In genomic region chr3:27600645-27601044, GRCm38 (mm10) we compare ENCODE assay signal across 12 mouse cellular contexts.
DNase-seq lines count a peak whose midpoint lies in the region; ATAC-seq and TF ChIP-seq lines count a peak whose summit lies in the region.
"Had no signal": no experiment of that assay in that cellular context is flagged by ENCODE, and none has a peak within 500 bp of the region (broad histone marks: within the 10 kb centered on the region; RNA-seq: fewer than 3 reads in every experiment).

No protein-coding gene starts in this region.

- 23% methylated on average over 7 of the region's 7 CpGs for WGBS in kidney, embryonic 15.5 days
- WGBS in embryonic facial prominence, embryonic 14.5 days = 31% methylated on average over 7 of the region's 7 CpGs
- WGBS in heart, postnatal 0 days = 28% methylated on average over 7 of the region's 7 CpGs
- 72% methylated on average over 7 of the region's 7 CpGs for WGBS in thymus, adult 2 months

- TF ChIP-seq EP300 in heart, postnatal 0 days (IDR thresholded peaks at IDR 0.05; ENCODE audit: low read depth) = no peak

- no peak for TF ChIP-seq CTCF in heart, postnatal 0 days (IDR thresholded peaks at IDR 0.05; ENCODE audit: low read depth)
- TF ChIP-seq CTCF in thymus, adult 2 months (IDR thresholded peaks at IDR 0.05; ENCODE audit: borderline replicate concordance, control insufficient read depth, extremely low read depth, insufficient read depth, low read length, poor library complexity) = no peak

- no peaks in the 10 kb centered on the region for H3K36me3 ChIP-seq in kidney, embryonic 15.5 days
- H3K36me3 ChIP-seq in embryonic facial prominence, embryonic 14.5 days (ENCODE audit: control insufficient read depth, insufficient read depth, low read length) = no peaks in the 10 kb centered on the region
- no peaks in the 10 kb centered on the region for H3K36me3 ChIP-seq in heart, postnatal 0 days (replicated peaks; ENCODE audit: control insufficient read depth, insufficient read depth, low read length)
- H3K36me3 ChIP-seq in thymus, adult 2 months (ENCODE audit: control insufficient read depth, insufficient read depth, low read length) = no peaks in the 10 kb centered on the region
- H3K36me3 ChIP-seq: hindbrain, embryonic 10.5 days had no signal

- H3K4me1 ChIP-seq in kidney, embryonic 15.5 days = peaks cover 48% of the 10 kb centered on the region
- H3K4me1 ChIP-seq in embryonic facial prominence, embryonic 14.5 days (ENCODE audit: control insufficient read depth, insufficient read depth, low read length) = peaks cover 34% of the 10 kb centered on the region; the same call in 1 of the 2 replicates
- H3K4me1 ChIP-seq in heart, postnatal 0 days (ENCODE audit: control insufficient read depth, insufficient read depth) = peaks cover 27% of the 10 kb centered on the region
- H3K4me1 ChIP-seq in thymus, adult 2 months (replicated peaks; ENCODE audit: control insufficient read depth, insufficient read depth, low read length) = no peaks in the 10 kb centered on the region

- ATAC-seq in kidney, embryonic 15.5 days (replicated peaks; ENCODE audit: low FRiP score) = no peak
- ATAC-seq in embryonic facial prominence, embryonic 14.5 days (ENCODE audit: low read depth) = peak; percentile 27; the same call in 1 of the 2 replicates
- ATAC-seq in heart, postnatal 0 days (ENCODE audit: insufficient read depth, low read depth) = peak; percentile 58
- ATAC-seq in megakaryocyte-erythroid progenitor cell, adult 5-6 weeks (replicated peaks; ENCODE audit: low FRiP score, low TSS enrichment, poor library complexity, severe bottlenecking) = no peak
- ATAC-seq: Patski had no signal

- no peaks in the 10 kb centered on the region for H3K27me3 ChIP-seq in kidney, embryonic 15.5 days
- no peaks in the 10 kb centered on the region for H3K27me3 ChIP-seq in embryonic facial prominence, embryonic 14.5 days (replicated peaks; ENCODE audit: control insufficient read depth, insufficient read depth, low read length)
- no peaks in the 10 kb centered on the region for H3K27me3 ChIP-seq in heart, postnatal 0 days (ENCODE audit: control insufficient read depth, insufficient read depth, low read length)
- no peaks in the 10 kb centered on the region for H3K27me3 ChIP-seq in thymus, adult 2 months (ENCODE audit: control insufficient read depth, insufficient read depth, low read length)
- H3K27me3 ChIP-seq: Patski had no signal

- H3K4me2 ChIP-seq in kidney, embryonic 15.5 days = peak overlapping the region; percentile 7; the same call in 1 of the 2 replicates
- H3K4me2 ChIP-seq in embryonic facial prominence, embryonic 14.5 days (ENCODE audit: low read depth, low read length) = no peak overlapping the region
- peak overlapping the region; percentile 1; the same call in 1 of the 2 replicates for H3K4me2 ChIP-seq in heart, postnatal 0 days (ENCODE audit: low read depth, low read length)

- TF ChIP-seq POLR2A in thymus, adult 2 months (IDR thresholded peaks at IDR 0.05; ENCODE audit: control insufficient read depth, extremely low read depth, insufficient read depth, low read length, poor library complexity) = no peak

- no peak overlapping the region for H3K9ac ChIP-seq in kidney, embryonic 15.5 days
- no peak overlapping the region for H3K9ac ChIP-seq in embryonic facial prominence, embryonic 14.5 days (ENCODE audit: low read depth, low read length)
- no peak overlapping the region for H3K9ac ChIP-seq in heart, postnatal 0 days (replicated peaks; ENCODE audit: low read depth, low read length)

- H3K27ac ChIP-seq in kidney, embryonic 15.5 days = peak overlapping the region; percentile 48; the same call in 1 of the 2 replicates
- H3K27ac ChIP-seq in embryonic facial prominence, embryonic 14.5 days (replicated peaks; ENCODE audit: low read depth, low read length) = peak overlapping the region; percentile 54; the same call in 1 of the 2 replicates
- H3K27ac ChIP-seq in heart, postnatal 0 days (ENCODE audit: low read depth) = peak overlapping the region; percentile 56
- H3K27ac ChIP-seq in thymus, adult 2 months (ENCODE audit: control insufficient read depth, insufficient read depth, low read length) = no peak overlapping the region
- H3K27ac ChIP-seq: hindbrain, embryonic 10.5 days had no signal

- no peak for DNase-seq in kidney, postnatal 36 days
- peak; percentile 17 for DNase-seq in MN1 (ENCODE audit: low spot score)
- no peak for DNase-seq in embryonic facial prominence, embryonic 14.5 days (ENCODE audit: low spot score)
- no peak for DNase-seq in heart, postnatal 0 days (ENCODE audit: low spot score)
- no peak for DNase-seq in layer of hippocampus, adult 18-20 months (ENCODE audit: low spot score in 2 of 2)
- no peak for DNase-seq in thymus, adult 2 months
- DNase-seq: adrenal gland, postnatal 10 days; kidney, postnatal 10 days had no signal

- no peaks in the 10 kb centered on the region for H3K9me3 ChIP-seq in kidney, embryonic 15.5 days (replicated peaks)
- H3K9me3 ChIP-seq in embryonic facial prominence, embryonic 14.5 days (ENCODE audit: control insufficient read depth, low read length) = no peaks in the 10 kb centered on the region
- H3K9me3 ChIP-seq in heart, postnatal 0 days (replicated peaks; ENCODE audit: control insufficient read depth, low read length) = no peaks in the 10 kb centered on the region

- no peak overlapping the region for H3K4me3 ChIP-seq in kidney, embryonic 15.5 days (replicated peaks)
- no peak overlapping the region for H3K4me3 ChIP-seq in embryonic facial prominence, embryonic 14.5 days (ENCODE audit: low read depth, low read length)
- no peak overlapping the region for H3K4me3 ChIP-seq in heart, postnatal 0 days (ENCODE audit: low read depth, low read length)
- no peak overlapping the region for H3K4me3 ChIP-seq in thymus, adult 2 months (ENCODE audit: control insufficient read depth, insufficient read depth, low read length)
- H3K4me3 ChIP-seq: hindbrain, embryonic 10.5 days had no signal

Comparison
In these comparisons a context has a peak if more than half of its experiments do, and no peak if none do; other contexts are left out.
1. ATAC-seq: peak in embryonic facial prominence, embryonic 14.5 days (single experiment) and heart, postnatal 0 days (single experiment); none in kidney, embryonic 15.5 days (single experiment) and megakaryocyte-erythroid progenitor cell, adult 5-6 weeks (single experiment).